Mouse (Mus musculus): ENCODE data around the gene Itih1.

Gene Itih1

DNA sequence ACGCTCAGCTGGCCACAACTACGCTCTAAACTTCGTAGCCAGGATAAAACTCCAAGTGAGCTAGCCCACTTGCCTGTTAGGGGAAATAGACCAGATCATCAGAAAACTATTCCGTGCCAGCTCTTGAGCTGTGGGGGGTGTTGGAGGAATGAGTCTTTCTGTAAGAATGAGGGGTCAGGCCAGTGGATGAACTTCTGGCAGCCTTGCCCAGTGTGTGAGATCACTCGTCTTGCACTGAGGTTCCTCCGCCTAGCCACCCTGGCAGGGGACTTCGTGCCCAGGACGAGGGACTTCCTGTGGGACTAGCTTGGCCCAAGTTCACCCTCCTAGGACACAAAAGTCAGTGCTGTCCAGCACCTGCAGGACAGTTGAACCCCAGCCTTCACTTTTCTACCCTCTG lies 38.8 kb downstream of the Itih1 start:
- no peak for DNase-seq (ENCODE audit: low spot score in 2 of 2)

DNA sequence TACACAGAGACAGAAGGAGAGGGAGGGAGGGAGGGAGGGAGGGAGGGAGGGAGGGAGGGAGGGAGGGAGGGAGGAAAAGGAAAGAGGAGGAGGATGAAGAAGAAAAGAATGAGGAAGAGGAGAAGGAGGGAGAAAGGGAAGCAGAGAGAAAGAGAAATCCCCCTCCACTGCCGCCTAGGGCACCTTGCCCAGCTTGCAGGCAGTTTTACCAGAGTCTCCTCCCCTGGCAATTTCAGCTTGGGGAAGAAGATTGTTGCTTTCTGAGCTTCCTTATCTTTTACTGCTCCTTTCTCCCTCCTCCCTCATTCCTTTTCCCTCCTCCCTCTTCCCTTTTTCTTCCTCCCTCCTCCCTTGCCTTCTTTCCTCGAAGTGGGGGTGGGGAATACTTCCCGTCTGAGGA lies 40.1 kb downstream of the Itih1 start:
- DNase-seq (ENCODE audit: low spot score in 2 of 2), result no peak

DNA sequence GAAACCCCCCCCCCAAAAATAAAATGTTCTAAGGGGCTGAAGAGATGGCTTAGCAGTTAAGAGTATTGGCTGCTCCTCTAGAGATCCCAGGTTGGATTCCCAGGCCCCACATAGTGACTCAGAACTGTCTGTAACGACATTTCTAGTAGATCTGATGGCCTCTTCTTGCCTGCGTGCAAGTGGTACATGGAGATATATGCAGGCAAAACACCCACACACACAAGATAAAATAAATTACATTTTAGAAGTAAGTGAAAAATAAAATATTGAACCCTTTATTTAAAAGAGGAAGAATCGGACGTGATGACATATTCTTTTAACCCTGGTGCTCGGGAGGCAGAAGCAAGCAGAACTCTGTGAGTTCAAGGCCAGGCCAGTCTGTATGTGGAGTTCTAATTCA lies 40.5 kb downstream of the Itih1 start:
- DNase-seq (ENCODE audit: low spot score in 2 of 2), result no peak

DNA sequence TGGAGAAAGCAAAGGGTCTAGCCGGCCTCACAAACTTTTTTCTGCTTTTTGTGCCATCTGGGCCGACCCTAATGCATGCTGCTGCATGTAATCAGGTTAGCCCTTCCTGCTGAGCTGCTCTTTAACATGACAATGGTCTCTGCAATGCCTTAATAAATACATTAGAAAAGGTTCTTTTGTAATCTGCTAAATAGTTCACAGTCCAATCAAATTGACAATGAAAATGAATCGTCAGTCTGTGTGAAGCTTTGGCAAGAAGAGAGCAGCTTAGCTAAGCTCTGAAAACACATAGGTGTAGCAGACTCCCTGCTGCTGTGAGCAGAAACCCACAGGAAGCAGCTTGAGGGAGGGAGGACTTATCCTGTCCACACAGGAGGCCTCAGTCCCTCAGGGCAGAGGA lies 43.1 kb downstream of the Itih1 start:
- DNase-seq (ENCODE audit: low spot score in 2 of 2), result no peak

DNA sequence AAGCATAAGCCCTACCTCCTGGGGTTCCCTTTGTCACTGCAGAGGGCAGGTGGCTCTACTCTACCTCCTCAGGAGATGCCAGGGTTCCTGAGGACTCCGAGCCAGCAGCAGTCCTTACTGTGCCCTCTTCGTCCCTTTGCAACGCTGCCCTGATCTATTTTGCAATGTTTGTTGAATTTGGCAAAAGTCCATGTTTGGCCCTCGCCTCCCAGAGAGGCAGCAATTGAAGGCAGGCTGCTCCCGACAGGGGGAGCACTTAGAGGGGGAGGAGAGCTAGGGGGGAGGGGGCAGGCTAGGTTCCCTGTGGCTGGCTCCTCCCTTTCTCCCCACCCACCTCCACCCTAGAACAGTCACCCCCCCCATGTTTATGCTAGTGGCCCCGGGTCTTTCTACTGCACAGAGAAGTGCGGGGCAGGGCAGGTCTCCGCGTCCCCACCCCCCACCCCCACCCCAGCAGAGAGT lies 54.8 kb downstream of the Itih1 start:
- DNase-seq (ENCODE audit: low spot score in 2 of 2), result peak; percentile 44 to 71

DNA sequence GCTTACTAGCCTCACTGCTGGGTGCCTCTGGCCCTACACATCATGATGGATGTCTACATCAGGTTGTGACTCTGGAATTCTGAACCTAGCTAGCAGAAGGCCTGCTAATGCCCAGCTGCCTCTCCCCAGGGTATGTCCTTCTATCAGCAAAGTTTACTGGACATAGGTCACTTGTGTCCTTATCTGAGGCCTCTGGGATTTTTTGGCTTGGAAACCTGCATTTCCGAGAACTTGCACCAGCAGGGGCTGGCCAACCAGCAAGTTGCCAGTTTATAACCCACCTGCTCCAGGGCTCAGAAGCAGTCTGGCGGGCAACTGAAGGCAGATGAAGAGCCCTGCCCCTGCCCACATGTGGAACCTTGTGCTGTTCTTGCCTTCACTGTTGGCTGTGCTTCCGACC lies 56.9 kb downstream of the Itih1 start, which contains the start of gene Itih4:
Gene Itih4 (plus strand): TSS at position 273 of the 400 bp plus-strand sequence.
- no peak for DNase-seq (ENCODE audit: low spot score in 2 of 2)

DNA sequence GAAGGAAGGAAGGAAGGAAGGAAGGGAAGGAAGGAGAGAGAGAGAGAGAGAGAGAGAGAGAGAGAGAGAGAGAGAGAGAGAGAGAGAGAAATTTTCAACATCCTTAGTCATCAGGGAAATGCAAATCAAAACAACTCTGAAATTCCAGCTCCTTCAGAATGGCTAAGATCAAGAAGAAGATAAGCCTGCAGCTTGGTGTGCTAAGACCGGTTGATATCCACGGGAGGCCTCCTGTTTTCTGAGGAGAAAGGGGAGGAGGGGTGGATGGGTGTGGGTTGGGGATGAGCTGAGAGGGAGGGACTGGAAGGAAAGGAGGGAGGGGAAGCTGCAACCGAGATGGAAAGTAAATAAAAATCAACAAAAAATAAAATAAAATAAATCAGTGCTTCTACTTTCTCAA lies 57.8 kb downstream of the Itih1 start:
- no peak for DNase-seq (ENCODE audit: low spot score in 2 of 2)

DNA sequence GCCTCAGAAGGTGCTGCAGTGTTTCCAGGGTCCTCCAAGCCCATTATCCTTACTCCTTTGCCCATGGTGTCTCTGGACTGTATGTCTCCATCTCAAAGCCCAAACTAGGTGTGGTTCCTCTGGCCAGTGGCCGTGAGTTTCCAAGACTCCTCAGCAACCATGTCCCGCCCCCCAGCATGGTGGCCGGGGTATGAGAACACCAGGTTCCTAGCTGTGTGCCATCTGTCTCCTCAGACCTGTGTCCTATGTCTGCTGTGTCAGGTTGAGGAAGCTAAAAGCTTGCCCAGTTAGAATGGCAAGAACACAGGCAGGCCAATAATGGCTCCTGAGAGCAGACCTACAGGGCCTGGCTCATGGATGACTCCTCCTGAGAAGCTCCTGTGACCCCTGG lies 61.4 kb downstream of the Itih1 start:
- no peak for DNase-seq (ENCODE audit: low spot score in 2 of 2)

DNA sequence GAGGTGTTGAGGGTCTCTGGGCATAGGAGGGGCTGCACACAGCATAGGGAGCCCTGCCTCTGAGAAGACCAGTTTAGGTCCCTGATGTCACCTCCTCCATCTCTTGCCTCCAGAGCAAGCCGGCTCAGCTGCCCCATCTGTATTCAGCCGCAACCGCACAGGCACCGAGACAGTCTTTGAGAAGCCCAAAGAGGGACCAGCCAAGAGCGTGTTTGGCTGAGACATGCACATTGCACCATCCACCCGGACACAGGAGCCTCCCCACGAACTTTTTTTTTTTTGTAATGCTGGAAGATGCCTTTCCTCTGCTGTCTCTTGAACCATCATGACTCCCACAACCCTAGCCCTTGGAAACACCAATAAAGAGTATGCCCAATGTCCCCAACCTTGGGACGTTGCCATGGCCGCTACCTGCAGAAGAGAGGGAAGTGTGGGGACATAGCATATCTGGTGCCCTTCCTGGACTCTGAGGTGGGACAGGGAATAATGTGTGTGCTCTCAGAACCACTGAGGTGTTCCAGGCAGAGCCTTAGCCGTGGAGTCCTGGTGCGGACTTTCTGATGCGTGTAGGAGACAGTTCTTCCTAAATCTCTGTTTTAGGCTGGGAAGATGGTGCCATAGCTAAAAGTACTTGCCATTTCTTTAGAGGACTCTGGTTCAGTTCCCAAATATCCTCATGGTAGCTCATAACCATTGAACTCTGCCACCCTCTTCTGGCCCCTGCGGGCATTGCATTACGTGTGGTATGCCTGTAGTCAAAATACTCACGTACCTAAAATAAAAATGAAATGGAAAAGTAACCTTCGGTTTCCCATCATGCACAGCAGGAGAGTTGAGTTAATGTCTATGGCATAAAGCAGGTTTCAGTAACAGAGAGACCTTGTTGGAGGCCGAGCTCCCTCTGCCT lies 62.0 kb downstream of the Itih1 start:
- DNase-seq (ENCODE audit: low spot score in 2 of 2), result peak in 1 of 2 experiments; percentile 53

DNA sequence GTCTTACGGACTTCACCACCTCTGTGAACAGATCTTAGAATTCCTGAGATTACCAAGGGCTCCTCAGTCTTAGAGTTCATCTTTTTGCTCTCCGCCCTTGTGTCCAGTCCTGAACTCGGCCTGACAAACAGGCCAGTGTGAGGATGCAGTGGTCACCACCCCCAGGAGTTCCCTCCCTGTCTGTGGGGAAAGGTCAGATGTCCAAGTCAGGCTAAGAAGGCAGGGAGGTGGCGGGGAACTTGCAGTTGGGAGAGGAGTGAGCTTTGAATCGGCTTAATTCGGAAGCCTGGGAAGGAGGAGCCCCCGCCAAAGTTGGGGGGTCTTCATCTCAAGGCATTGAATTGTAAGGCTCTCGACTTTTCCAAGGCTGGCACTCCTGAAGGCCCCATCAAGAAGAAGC lies 62.8 kb downstream of the Itih1 start:
- DNase-seq (ENCODE audit: low spot score in 2 of 2), result no peak

DNA sequence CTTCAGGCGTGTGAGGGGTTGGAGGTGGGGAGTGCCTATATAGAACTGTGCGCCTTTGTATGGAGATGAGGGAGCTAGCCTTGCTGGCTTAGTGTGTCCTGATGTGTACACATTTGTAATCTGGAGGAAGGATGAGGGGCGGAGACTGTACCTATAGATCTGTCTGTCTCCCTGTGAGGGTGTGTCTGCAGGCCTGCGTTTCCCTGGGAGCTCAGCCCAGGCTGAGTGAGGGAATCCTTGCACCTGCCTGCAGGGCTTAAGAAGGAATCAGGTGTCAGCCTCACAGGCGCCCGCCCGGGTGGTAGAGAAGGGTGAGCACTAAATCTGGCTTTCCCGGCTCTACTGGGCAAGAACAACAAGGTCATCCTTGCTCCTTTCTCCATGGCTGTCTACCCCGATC lies 63.3 kb downstream of the Itih1 start:
- DNase-seq (ENCODE audit: low spot score in 2 of 2), result no peak

Data from urinary bladder, postnatal 36 days (tissue).